Mouse (Mus musculus): Measurements from ENCODE around the gene Myocos. TPM values are rescaled to one million over a fixed set of nuclear protein-coding genes. Genes with fewer than 3 reads are reported as not detected.

Gene Myocos
- polyA plus RNA-seq, 1 experiment from 2014 or later: not detected

GRCm38 (mm10) chr1:162599617-162600016, 58.4 kb downstream of the Myocos start:
- Histone ChIP-seq H3K4me1 (ENCODE audit: control insufficient read depth, insufficient read depth, low read length) (no peaks in the 10 kb centered on the region), H3K36me3 (ENCODE audit: control insufficient read depth, insufficient read depth, low read length) (no peaks in the 10 kb centered on the region), H3K9me3 (ENCODE audit: control insufficient read depth, low read length) (no peaks in the 10 kb centered on the region), H3K27me3 (ENCODE audit: control insufficient read depth, insufficient read depth, low read length) (no peaks in the 10 kb centered on the region), H3K27ac (ENCODE audit: low read depth, low read length) (no peak overlapping the region), H3K4me3 (ENCODE audit: low read depth, low read length) (no peak overlapping the region), H3K9ac (ENCODE audit: low read length) (no peak overlapping the region), H3K4me2 (ENCODE audit: low read depth) (no peak overlapping the region)
- ATAC-seq (ENCODE audit: insufficient read depth, low FRiP score, low TSS enrichment) (no peak), DNase-seq (ENCODE audit: low spot score) (no peak)
- 88% methylated on average over 5 of the region's 5 CpGs for WGBS

GRCm38 (mm10) chr1:162597379-162598102, 60.5 kb downstream of the Myocos start:
- no peak overlapping the region for H3K27ac ChIP-seq (ENCODE audit: low read depth, low read length)

More at GRCm38 (mm10) chr1:162597379-162598102, 60.5 kb downstream of the Myocos start:
- Histone ChIP-seq H3K9me3 (ENCODE audit: control insufficient read depth, low read length) (no peaks in the 10 kb centered on the region), H3K4me3 (ENCODE audit: low read depth, low read length) (no peak overlapping the region), H3K4me1 (ENCODE audit: control insufficient read depth, insufficient read depth, low read length) (no peaks in the 10 kb centered on the region), H3K36me3 (ENCODE audit: control insufficient read depth, insufficient read depth, low read length) (no peaks in the 10 kb centered on the region), H3K27me3 (ENCODE audit: control insufficient read depth, insufficient read depth, low read length) (no peaks in the 10 kb centered on the region), H3K9ac (ENCODE audit: low read length) (no peak overlapping the region), H3K4me2 (ENCODE audit: low read depth) (no peak overlapping the region)
- WGBS: 91% methylated on average over 3 of the region's 3 CpGs
- ATAC-seq (ENCODE audit: insufficient read depth, low FRiP score, low TSS enrichment) (no peak), DNase-seq (ENCODE audit: low spot score) (no peak)

Small RNA genes within 50 kb of the gene (microRNA-seq; reads per million reads assigned to microRNA genes)
- gene Gm27616: not detected

Other genes with a start within 250 kb of the Myocos start
- gene Dnm3, start 180.2 kb downstream of the Myocos start, polyA plus RNA-seq (2014; fragmentation: Nextera tagmentation; extraction: Ambion mirVana): 12.9 and 15.2 TPM in 2 replicates
- gene Mettl13, start 109.7 kb downstream of the Myocos start, polyA plus RNA-seq (2014; fragmentation: Nextera tagmentation; extraction: Ambion mirVana): 15.5 and 20.3 TPM in 2 replicates
- 60.8 and 63.1 TPM in 2 replicates for gene Vamp4, start 87.7 kb downstream of the Myocos start, polyA plus RNA-seq (2014; fragmentation: Nextera tagmentation; extraction: Ambion mirVana)
- not detected in 2 replicates for gene Myoc, start 19.1 kb downstream of the Myocos start, polyA plus RNA-seq (2014; fragmentation: Nextera tagmentation; extraction: Ambion mirVana)
- gene Prrc2c, start 82.3 kb upstream of the Myocos start, polyA plus RNA-seq (2014; fragmentation: Nextera tagmentation; extraction: Ambion mirVana): 142 and 145 TPM in 2 replicates
- gene Fmo4, start 155.8 kb upstream of the Myocos start, polyA plus RNA-seq (2014; fragmentation: Nextera tagmentation; extraction: Ambion mirVana): 0.28 and 0.65 TPM in 2 replicates
- gene Fmo1, start 208.4 kb upstream of the Myocos start, polyA plus RNA-seq (2014; fragmentation: Nextera tagmentation; extraction: Ambion mirVana): 5.0 and 5.2 TPM in 2 replicates
- gene Fmo2, start 240.5 kb upstream of the Myocos start, polyA plus RNA-seq (2014; fragmentation: Nextera tagmentation; extraction: Ambion mirVana): 0.19 TPM in 1 of 2 replicates, not detected in the other

Data from neural tube, embryonic 11.5 days (tissue).